Mouse (Mus musculus) cerebral cortex, adult 2 months (tissue): ENCODE results near the gene Cnnm1.

Experiments used
- WGBS: fragments of 180-500 bp; shearing (Covaris S2); methylation state at CpG from one replicate; pipeline ENCODE4 v1.1.7; 2018; 5-methylcytosine and 5-hydroxymethylcytosine counted together

Cnnm1 gene

GRCm38 (mm10) chr19:43535372-43535771, 95.1 kb downstream of the Cnnm1 start:
- 91% methylated on average over 3 of the region's 3 CpGs for WGBS

GRCm38 (mm10) chr19:43546337-43547117, 106.3 kb downstream of the Cnnm1 start:
- 23% methylated on average over 19 of the region's 19 CpGs for WGBS
